Mouse (Mus musculus): ENCODE measurements around the gene Nr1h3.

The Nr1h3 gene

GRCm38 (mm10) chr2:91137481-91137880 lies 65.2 kb downstream of the Nr1h3 start:
- DNase-seq = no peak

GRCm38 (mm10) chr2:91136513-91137412 lies 65.9 kb downstream of the Nr1h3 start:
- no peak for DNase-seq

All from kidney, adult 18-20 months (tissue).